Mouse (Mus musculus): ENCODE measurements at regions not wholly inside any gene's neighbourhood (a gene's known extent, or its start where the extent isn't known, plus 50 kb on each side); places are given as distances from the start of the nearest gene placed in this dataset.

GRCm38 (mm10) chr15:51203351-51203750 is 2681.4 kb upstream of the Gm7489 start:
- H3K4me2 ChIP-seq = no peak overlapping the region
- no peak overlapping the region for H3K27ac ChIP-seq (ENCODE audit: low read depth, low read length)
- H3K4me3 ChIP-seq (ENCODE audit: low read depth, low read length) = no peak overlapping the region
- H3K9me3 ChIP-seq (replicated peaks; ENCODE audit: control insufficient read depth, low read length) = no peaks in the 10 kb centered on the region
- WGBS (ENCODE audit: insufficient replicate concordance) = 73% methylated on average over 2 of the region's 2 CpGs
- no peaks in the 10 kb centered on the region for H3K36me3 ChIP-seq (ENCODE audit: control insufficient read depth, insufficient read depth, low read length)
- no peaks in the 10 kb centered on the region for H3K4me1 ChIP-seq (ENCODE audit: control insufficient read depth, insufficient read depth, low read length)
- H3K9ac ChIP-seq (ENCODE audit: low read depth, low read length) = no peak overlapping the region
- no peak for ATAC-seq (replicated peaks; ENCODE audit: insufficient number of reproducible peaks, low FRiP score, low TSS enrichment)
- H3K27me3 ChIP-seq (ENCODE audit: control insufficient read depth, insufficient read depth, low read length) = no peaks in the 10 kb centered on the region

- Histone ChIP-seq H3K36me3 (ENCODE audit: control insufficient read depth, insufficient read depth, low read length) (no peaks in the 10 kb centered on the region), H3K4me2 (no peak overlapping the region), H3K9ac (ENCODE audit: low read depth, low read length) (no peak overlapping the region), H3K27me3 (ENCODE audit: control insufficient read depth, insufficient read depth, low read length) (no peaks in the 10 kb centered on the region), H3K27ac (ENCODE audit: low read depth, low read length) (no peak overlapping the region), H3K4me3 (ENCODE audit: low read depth, low read length) (no peak overlapping the region), H3K9me3 (replicated peaks; ENCODE audit: control insufficient read depth, low read length) (no peaks in the 10 kb centered on the region), H3K4me1 (ENCODE audit: control insufficient read depth, insufficient read depth, low read length) (no peaks in the 10 kb centered on the region)
- 70% methylated on average over 3 of the region's 3 CpGs for WGBS (ENCODE audit: insufficient replicate concordance)
- ATAC-seq (replicated peaks; ENCODE audit: insufficient number of reproducible peaks, low FRiP score, low TSS enrichment) = no peak
These were observed 2678.7 kb upstream of the Gm7489 start for GRCm38 (mm10) chr15:51206050-51206449.

GRCm38 (mm10) chr15:51206773-51207172 is 2677.9 kb upstream of the Gm7489 start:
- H3K4me3 ChIP-seq (ENCODE audit: low read depth, low read length) = no peak overlapping the region
- no peaks in the 10 kb centered on the region for H3K4me1 ChIP-seq (ENCODE audit: control insufficient read depth, insufficient read depth, low read length)
- H3K9ac ChIP-seq (ENCODE audit: low read depth, low read length) = no peak overlapping the region
- ATAC-seq (replicated peaks; ENCODE audit: insufficient number of reproducible peaks, low FRiP score, low TSS enrichment) = no peak
- H3K4me2 ChIP-seq = no peak overlapping the region
- H3K27ac ChIP-seq (ENCODE audit: low read depth, low read length) = no peak overlapping the region
- 77% methylated on average over 2 of the region's 2 CpGs for WGBS (ENCODE audit: insufficient replicate concordance)
- no peaks in the 10 kb centered on the region for H3K36me3 ChIP-seq (ENCODE audit: control insufficient read depth, insufficient read depth, low read length)
- no peaks in the 10 kb centered on the region for H3K9me3 ChIP-seq (replicated peaks; ENCODE audit: control insufficient read depth, low read length)
- H3K27me3 ChIP-seq (ENCODE audit: control insufficient read depth, insufficient read depth, low read length) = no peaks in the 10 kb centered on the region

DNA sequence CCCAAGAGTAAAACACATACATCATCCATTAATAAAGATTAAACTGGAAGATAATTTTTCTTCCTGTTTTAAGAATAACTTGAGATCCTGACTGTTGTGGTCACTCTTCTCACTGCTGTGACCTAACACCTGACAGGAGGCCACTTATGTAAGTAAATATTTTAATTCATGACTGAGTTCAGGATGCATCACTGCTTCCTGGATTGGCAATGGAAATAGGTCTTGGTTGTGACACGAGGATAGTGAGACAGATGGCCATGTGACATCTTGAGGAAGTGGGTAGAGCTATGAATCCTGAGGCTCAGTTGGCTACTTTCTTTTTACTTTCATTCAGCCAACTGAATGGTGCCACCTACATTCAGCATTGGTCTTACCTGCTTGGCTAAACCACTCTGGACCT is 2649.8 kb upstream of the Gm7489 start:
- 68% methylated on average over 1 of the region's 1 CpGs for WGBS (ENCODE audit: insufficient replicate concordance)
- Histone ChIP-seq H3K4me1 (ENCODE audit: control insufficient read depth, insufficient read depth, low read length) (no peaks in the 10 kb centered on the region), H3K4me2 (no peak overlapping the region), H3K9ac (ENCODE audit: low read depth, low read length) (no peak overlapping the region), H3K4me3 (ENCODE audit: low read depth, low read length) (no peak overlapping the region), H3K9me3 (replicated peaks; ENCODE audit: control insufficient read depth, low read length) (no peaks in the 10 kb centered on the region), H3K27ac (ENCODE audit: low read depth, low read length) (no peak overlapping the region), H3K27me3 (ENCODE audit: control insufficient read depth, insufficient read depth, low read length) (no peaks in the 10 kb centered on the region), H3K36me3 (ENCODE audit: control insufficient read depth, insufficient read depth, low read length) (no peaks in the 10 kb centered on the region)
- no peak for ATAC-seq (replicated peaks; ENCODE audit: insufficient number of reproducible peaks, low FRiP score, low TSS enrichment)

GRCm38 (mm10) chr15:51244596-51244995 is 2640.1 kb upstream of the Gm7489 start:
- 88% methylated on average over 2 of the region's 2 CpGs for WGBS (ENCODE audit: insufficient replicate concordance)
- Histone ChIP-seq H3K36me3 (ENCODE audit: control insufficient read depth, insufficient read depth, low read length) (no peaks in the 10 kb centered on the region), H3K4me2 (no peak overlapping the region), H3K4me3 (ENCODE audit: low read depth, low read length) (no peak overlapping the region), H3K9me3 (replicated peaks; ENCODE audit: control insufficient read depth, low read length) (no peaks in the 10 kb centered on the region), H3K27me3 (ENCODE audit: control insufficient read depth, insufficient read depth, low read length) (no peaks in the 10 kb centered on the region), H3K27ac (ENCODE audit: low read depth, low read length) (no peak overlapping the region), H3K4me1 (ENCODE audit: control insufficient read depth, insufficient read depth, low read length) (no peaks in the 10 kb centered on the region), H3K9ac (ENCODE audit: low read depth, low read length) (no peak overlapping the region)
- no peak for ATAC-seq (replicated peaks; ENCODE audit: insufficient number of reproducible peaks, low FRiP score, low TSS enrichment)

DNA sequence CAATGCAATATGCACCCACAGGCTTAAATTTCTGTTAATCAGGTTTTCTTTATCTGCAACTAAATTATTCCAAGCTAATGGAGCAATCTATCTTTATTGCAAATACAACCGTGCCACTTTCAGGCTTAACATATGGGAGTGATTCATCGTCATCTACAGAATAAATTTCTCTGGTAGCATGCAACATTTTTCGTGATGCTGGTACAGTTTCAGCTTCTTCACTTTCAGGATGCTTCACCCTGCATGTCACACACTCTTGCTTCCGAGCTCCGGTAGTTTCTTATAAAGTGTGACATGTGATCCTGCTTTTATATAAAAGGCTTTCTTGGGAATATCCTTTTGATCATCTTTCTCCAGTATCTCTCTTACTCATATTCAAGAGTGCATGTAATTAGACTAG is 2637.4 kb upstream of the Gm7489 start:
- no peak overlapping the region for H3K4me3 ChIP-seq (ENCODE audit: low read depth, low read length)
- 82% methylated on average over 5 of the region's 5 CpGs for WGBS (ENCODE audit: insufficient replicate concordance)
- H3K27me3 ChIP-seq (ENCODE audit: control insufficient read depth, insufficient read depth, low read length) = no peaks in the 10 kb centered on the region
- H3K9ac ChIP-seq (ENCODE audit: low read depth, low read length) = no peak overlapping the region
- H3K9me3 ChIP-seq (replicated peaks; ENCODE audit: control insufficient read depth, low read length) = no peaks in the 10 kb centered on the region
- H3K36me3 ChIP-seq (ENCODE audit: control insufficient read depth, insufficient read depth, low read length) = no peaks in the 10 kb centered on the region
- H3K4me1 ChIP-seq (ENCODE audit: control insufficient read depth, insufficient read depth, low read length) = no peaks in the 10 kb centered on the region
- H3K27ac ChIP-seq (ENCODE audit: low read depth, low read length) = no peak overlapping the region
- ATAC-seq (replicated peaks; ENCODE audit: insufficient number of reproducible peaks, low FRiP score, low TSS enrichment) = no peak
- no peak overlapping the region for H3K4me2 ChIP-seq

DNA sequence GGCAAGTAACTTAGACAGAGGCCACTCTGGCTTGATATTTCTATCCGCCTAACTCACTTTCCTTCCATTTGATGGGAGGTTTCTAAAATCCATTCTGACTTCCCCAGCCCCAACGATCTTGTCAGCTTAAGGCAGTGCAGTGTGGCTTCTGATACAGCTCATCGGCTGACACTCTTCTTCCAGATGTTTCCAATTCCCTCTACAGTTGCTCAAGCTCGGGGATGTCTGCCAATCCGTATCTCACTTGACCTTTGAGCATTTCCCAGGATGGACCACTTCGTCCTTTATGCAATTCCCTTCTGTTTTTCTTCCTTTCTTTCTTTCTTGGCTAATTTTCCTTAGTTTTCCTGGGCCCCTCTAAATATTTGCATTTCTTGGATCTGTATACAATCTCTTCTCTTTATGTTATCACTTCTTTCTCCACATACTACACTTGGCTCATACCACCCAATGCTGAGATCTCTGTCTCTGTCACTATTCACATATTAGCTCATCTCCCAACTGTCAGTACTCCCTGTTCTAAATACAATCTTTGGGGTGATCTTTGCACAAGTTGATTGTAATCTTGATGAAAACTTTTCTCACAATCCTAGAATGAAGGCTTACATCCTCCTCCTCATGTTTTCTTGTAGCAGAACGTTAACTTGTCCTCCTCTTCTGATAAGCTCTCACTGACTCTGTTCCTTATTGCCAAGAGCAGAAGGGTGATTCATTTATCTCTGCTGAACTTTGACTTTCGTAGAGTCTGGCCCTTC is 2636.5 kb upstream of the Gm7489 start:
- H3K36me3 ChIP-seq (ENCODE audit: control insufficient read depth, insufficient read depth, low read length) = no peaks in the 10 kb centered on the region
- no peaks in the 10 kb centered on the region for H3K4me1 ChIP-seq (ENCODE audit: control insufficient read depth, insufficient read depth, low read length)
- H3K4me3 ChIP-seq (ENCODE audit: low read depth, low read length) = no peak overlapping the region
- no peaks in the 10 kb centered on the region for H3K27me3 ChIP-seq (ENCODE audit: control insufficient read depth, insufficient read depth, low read length)
- no peaks in the 10 kb centered on the region for H3K9me3 ChIP-seq (replicated peaks; ENCODE audit: control insufficient read depth, low read length)
- no peak for ATAC-seq (replicated peaks; ENCODE audit: insufficient number of reproducible peaks, low FRiP score, low TSS enrichment)
- WGBS (ENCODE audit: insufficient replicate concordance) = 60% methylated on average over 8 of the region's 8 CpGs
- no peak overlapping the region for H3K9ac ChIP-seq (ENCODE audit: low read depth, low read length)
- H3K4me2 ChIP-seq = no peak overlapping the region
- H3K27ac ChIP-seq (ENCODE audit: low read depth, low read length) = no peak overlapping the region

DNA sequence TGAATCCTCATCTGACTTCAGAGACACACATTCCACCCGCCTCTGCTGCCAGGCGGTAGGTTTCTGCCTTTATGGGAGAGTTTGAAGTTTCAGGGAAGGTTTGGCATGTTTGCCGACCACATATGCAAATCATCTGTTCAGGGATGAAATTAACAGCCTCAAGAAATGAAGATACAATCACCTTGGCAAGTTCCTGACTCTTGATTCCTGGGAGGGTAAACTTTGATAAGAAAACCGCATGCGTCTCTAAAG is 2636.0 kb upstream of the Gm7489 start:
- Histone ChIP-seq H3K4me2 (no peak overlapping the region), H3K27me3 (ENCODE audit: control insufficient read depth, insufficient read depth, low read length) (no peaks in the 10 kb centered on the region), H3K4me3 (ENCODE audit: low read depth, low read length) (no peak overlapping the region), H3K36me3 (ENCODE audit: control insufficient read depth, insufficient read depth, low read length) (no peaks in the 10 kb centered on the region), H3K4me1 (ENCODE audit: control insufficient read depth, insufficient read depth, low read length) (no peaks in the 10 kb centered on the region), H3K27ac (ENCODE audit: low read depth, low read length) (no peak overlapping the region), H3K9ac (ENCODE audit: low read depth, low read length) (no peak overlapping the region), H3K9me3 (replicated peaks; ENCODE audit: control insufficient read depth, low read length) (no peaks in the 10 kb centered on the region)
- no peak for ATAC-seq (replicated peaks; ENCODE audit: insufficient number of reproducible peaks, low FRiP score, low TSS enrichment)
- WGBS (ENCODE audit: insufficient replicate concordance) = 71% methylated on average over 5 of the region's 5 CpGs

DNA sequence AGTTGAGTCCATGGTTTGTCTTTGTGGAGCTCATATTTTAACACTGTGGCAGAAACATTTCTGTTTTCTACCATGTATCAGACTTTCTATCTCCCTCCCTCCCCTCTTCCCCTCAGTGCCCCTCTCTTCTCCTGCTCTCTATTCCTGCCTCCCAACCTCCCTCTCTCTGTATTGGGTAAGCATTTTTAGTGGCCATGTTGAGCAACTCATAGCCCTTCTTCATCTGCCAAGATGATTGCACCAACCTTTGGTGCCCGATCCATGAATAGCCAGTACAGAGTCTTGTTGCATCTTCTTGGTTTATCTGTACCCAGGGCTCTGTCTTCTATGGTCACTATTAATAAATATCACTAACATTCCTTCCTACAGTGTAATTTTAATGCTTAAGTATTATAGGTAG is 2630.6 kb upstream of the Gm7489 start:
- H3K4me3 ChIP-seq (ENCODE audit: low read depth, low read length) = no peak overlapping the region
- H3K27ac ChIP-seq (ENCODE audit: low read depth, low read length) = no peak overlapping the region
- no peak overlapping the region for H3K9ac ChIP-seq (ENCODE audit: low read depth, low read length)
- H3K4me1 ChIP-seq (ENCODE audit: control insufficient read depth, insufficient read depth, low read length) = no peaks in the 10 kb centered on the region
- H3K9me3 ChIP-seq (replicated peaks; ENCODE audit: control insufficient read depth, low read length) = no peaks in the 10 kb centered on the region
- no peak overlapping the region for H3K4me2 ChIP-seq
- H3K36me3 ChIP-seq (ENCODE audit: control insufficient read depth, insufficient read depth, low read length) = no peaks in the 10 kb centered on the region
- no peaks in the 10 kb centered on the region for H3K27me3 ChIP-seq (ENCODE audit: control insufficient read depth, insufficient read depth, low read length)
- 84% methylated on average over 1 of the region's 1 CpGs for WGBS (ENCODE audit: insufficient replicate concordance)
- ATAC-seq (replicated peaks; ENCODE audit: insufficient number of reproducible peaks, low FRiP score, low TSS enrichment) = no peak
